Mouse (Mus musculus): Measurements from ENCODE around the gene Ndufaf8. TPM values are rescaled to one million over a fixed set of nuclear protein-coding genes. Genes with fewer than 3 reads are reported as not detected.

Gene Ndufaf8
- polyA plus RNA-seq, 1 experiment from 2014 or later = 48.9 TPM

DNA sequence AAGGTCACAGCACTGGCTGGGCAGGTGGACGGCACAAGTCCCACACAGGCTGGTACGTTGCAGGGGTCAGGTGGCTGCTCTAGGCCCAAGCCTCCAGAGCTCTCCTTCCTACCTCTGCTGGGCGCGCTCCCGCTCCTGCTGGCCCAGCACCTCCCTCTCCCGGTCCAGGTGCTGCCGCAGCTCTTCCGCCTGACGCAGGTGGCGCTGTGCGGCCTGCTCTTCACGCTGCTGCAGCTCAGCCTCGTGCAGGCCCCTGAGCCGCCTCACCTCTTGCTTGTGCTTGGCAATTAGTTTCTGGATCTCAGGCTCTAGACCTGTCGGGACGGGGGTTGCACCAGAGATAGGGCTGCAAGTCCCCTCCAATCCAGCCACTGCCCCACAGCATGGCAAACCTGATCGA lies 30.9 kb upstream of the Ndufaf8 start:
- H3K4me2 ChIP-seq (replicated peaks) = no peak overlapping the region
- H3K4me1 ChIP-seq = peaks cover 7% of the 10 kb centered on the region
- H3K27me3 ChIP-seq (replicated peaks) = no peaks in the 10 kb centered on the region
- no peak overlapping the region for H3K27ac ChIP-seq
- no peak for ATAC-seq (ENCODE audit: low FRiP score, low read depth)
- WGBS = 55% methylated on average over 17 of the region's 17 CpGs
- peaks cover 94% of the 10 kb centered on the region for H3K36me3 ChIP-seq
- H3K9me3 ChIP-seq = no peaks in the 10 kb centered on the region
- H3K4me3 ChIP-seq = no peak overlapping the region
- H3K9ac ChIP-seq = 0 out of 2 replicates have a peak overlapping the region, but pooled peaks have one; percentile 29

DNA sequence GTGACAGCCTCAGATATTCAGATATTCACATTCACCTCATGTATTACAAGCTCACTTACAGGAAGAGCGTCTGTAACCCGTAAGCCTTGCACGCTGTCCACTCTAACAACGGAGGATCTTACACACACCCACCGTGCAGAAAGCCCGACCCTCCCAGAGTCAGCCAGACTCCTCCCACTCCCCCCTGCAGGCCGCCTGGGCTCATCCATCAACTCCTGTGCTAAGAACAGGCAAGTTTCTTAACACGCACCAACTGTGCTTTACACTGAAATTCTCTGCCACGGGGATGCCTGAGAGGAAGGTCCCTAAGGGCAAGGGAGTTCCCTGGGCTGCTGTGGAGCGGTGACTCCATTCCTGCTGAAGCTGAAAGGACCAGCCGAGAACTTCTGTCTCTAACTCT lies 29.5 kb upstream of the Ndufaf8 start:
- no peak overlapping the region for H3K4me3 ChIP-seq
- peak overlapping the region; percentile 13; the same call in 1 of the 2 replicates for H3K9ac ChIP-seq
- H3K36me3 ChIP-seq = peaks cover 94% of the 10 kb centered on the region
- no peak for ATAC-seq (ENCODE audit: low FRiP score, low read depth)
- H3K4me2 ChIP-seq (replicated peaks) = no peak overlapping the region; the same call in 1 of the 2 replicates
- 20% methylated on average over 11 of the region's 11 CpGs for WGBS
- H3K4me1 ChIP-seq = peaks cover 7% of the 10 kb centered on the region
- no peaks in the 10 kb centered on the region for H3K27me3 ChIP-seq (replicated peaks)
- no peak overlapping the region for H3K27ac ChIP-seq
- no peaks in the 10 kb centered on the region for H3K9me3 ChIP-seq

DNA sequence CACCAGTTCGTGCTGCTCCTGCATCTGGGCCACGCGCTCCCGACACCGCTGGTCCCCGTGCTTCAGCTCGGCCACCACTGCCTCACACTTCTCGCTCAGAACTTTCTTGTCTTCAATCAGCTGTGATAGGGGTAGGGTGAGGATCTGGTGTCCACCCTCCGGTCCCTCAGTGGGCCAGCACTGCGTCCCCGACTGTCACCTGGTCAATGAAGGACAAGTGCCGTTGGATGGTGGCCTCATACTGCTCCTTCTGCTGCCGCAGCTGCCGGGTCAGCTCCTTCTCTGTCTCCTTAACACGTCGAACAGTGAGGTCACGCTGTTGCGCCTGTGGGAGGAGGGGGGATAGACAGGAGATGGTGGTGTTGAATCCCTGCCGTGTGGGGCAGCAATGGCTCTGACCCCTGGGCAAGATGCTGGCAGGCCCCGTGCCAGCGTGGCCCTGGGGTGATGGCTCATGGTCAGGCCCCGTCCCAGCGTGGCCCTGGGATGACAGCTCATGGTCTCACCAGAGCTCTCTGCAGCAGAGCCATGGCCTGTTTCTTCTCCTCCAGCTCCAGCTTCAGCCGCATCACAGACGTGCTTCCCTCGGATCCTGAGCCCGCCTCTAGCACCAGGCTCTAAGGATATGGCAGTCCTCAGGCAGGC lies 28.3 kb upstream of the Ndufaf8 start:
- peaks cover 14% of the 10 kb centered on the region for H3K4me1 ChIP-seq
- H3K4me3 ChIP-seq = no peak overlapping the region

DNA sequence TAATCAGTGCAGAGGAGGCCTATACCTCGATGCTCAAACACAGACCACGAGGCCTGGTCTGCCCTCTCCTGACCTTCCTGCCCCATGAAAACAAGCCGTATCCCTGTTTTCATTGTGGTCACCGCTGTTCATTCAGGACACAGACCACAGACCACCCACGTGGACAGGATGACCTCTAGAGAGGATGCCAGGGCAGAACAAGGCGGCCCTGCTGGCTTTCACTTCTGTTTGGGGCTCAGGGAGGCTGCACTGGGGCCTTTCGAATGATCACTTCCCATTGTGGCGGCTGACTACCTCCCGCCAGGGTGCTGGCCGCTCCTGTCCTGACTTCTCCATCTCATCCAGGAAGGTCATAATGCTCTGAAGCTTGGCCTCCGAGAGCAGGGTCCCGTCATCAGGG lies 27.7 kb upstream of the Ndufaf8 start:
- no peak overlapping the region for H3K4me2 ChIP-seq (replicated peaks)
- H3K4me1 ChIP-seq = peaks cover 14% of the 10 kb centered on the region
- WGBS = 19% methylated on average over 12 of the region's 12 CpGs
- H3K9ac ChIP-seq = 0 out of 2 replicates have a peak overlapping the region, but pooled peaks have one; percentile 13
- H3K27ac ChIP-seq = no peak overlapping the region
- peaks cover 95% of the 10 kb centered on the region for H3K36me3 ChIP-seq
- no peak for ATAC-seq (ENCODE audit: low FRiP score, low read depth)
- no peaks in the 10 kb centered on the region for H3K27me3 ChIP-seq (replicated peaks)
- H3K9me3 ChIP-seq = no peaks in the 10 kb centered on the region
- no peak overlapping the region for H3K4me3 ChIP-seq

More for the DNA sequence above, 28.3 kb upstream of the Ndufaf8 start:
- Histone ChIP-seq H3K27me3 (replicated peaks) (no peaks in the 10 kb centered on the region), H3K4me2 (replicated peaks) (no peak overlapping the region), H3K36me3 (peaks cover 94% of the 10 kb centered on the region), H3K27ac (no peak overlapping the region), H3K9me3 (no peaks in the 10 kb centered on the region), H3K9ac (no peak overlapping the region)
- no peak for ATAC-seq (ENCODE audit: low FRiP score, low read depth)
- WGBS = 82% methylated on average over 26 of the region's 27 CpGs

DNA sequence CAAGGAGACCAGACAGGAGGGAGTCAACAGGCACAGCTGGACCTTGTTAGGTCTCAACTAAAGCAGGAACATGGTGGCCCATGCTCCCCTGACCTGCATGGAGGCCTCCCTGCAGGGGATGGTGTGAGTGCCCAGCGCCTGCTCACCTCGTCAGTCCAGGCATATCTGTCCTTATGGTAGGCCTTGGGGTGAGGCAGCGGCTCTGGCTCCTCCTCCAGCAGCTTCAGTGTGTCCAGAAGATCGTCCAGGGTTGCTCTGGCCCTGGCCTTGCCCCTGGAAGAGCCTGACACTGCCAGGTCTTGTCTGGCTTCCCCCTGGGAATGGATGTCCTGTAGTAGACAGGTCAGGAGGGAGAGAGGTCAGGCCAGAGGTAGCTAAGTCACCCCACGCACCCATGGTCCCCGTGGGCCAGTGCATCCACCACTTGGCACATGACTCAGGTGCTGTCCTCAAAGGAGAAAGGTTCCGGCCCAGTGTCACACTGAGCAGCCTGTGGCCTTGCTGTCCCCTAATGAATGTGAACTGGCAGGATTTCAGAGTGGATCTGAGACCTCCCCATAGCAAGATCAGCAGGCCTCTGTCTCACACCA lies 26.9 kb upstream of the Ndufaf8 start:
- H3K27ac ChIP-seq = no peak overlapping the region
- WGBS = 78% methylated on average over 7 of the region's 7 CpGs
- no peak overlapping the region for H3K4me2 ChIP-seq (replicated peaks)
- peaks cover 95% of the 10 kb centered on the region for H3K36me3 ChIP-seq
- H3K9me3 ChIP-seq = no peaks in the 10 kb centered on the region
- no peak overlapping the region for H3K4me3 ChIP-seq
- H3K9ac ChIP-seq = no peak overlapping the region
- no peak for ATAC-seq (ENCODE audit: low FRiP score, low read depth)
- H3K27me3 ChIP-seq (replicated peaks) = no peaks in the 10 kb centered on the region
- H3K4me1 ChIP-seq = peaks cover 14% of the 10 kb centered on the region

DNA sequence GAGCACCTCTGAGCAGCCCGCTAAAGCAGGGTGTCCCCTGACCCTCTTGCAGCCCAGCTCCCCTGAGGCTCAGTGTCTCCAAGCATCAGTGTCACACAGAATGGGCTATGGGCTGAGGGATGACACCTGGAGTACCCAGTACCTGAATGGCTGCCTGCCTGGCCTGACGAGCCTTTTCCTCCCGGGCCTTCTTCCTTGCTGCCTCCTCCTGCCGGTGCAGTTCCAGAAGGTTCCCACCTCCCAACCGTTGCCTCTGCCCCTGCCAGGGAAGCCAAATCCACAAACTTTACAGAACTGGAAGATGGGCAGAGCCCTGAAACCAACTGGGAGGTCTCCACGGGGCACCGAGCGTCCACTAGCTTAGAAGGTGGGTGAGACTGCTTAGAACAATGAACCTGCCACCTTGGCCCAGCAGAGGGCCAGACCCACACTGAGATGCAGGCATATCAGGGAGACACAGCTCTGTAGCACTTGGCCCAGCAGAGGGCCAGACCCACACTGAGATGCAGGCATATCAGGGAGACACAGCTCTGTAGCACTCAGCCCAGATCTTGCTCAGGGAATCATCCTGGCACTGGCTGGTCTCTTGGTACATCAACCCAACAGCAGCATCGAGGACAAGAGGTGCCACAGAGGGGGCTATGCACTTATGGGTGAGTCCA lies 25.6 kb upstream of the Ndufaf8 start:
- Histone ChIP-seq H3K9ac (no peak overlapping the region), H3K36me3 (peaks cover 93% of the 10 kb centered on the region), H3K27me3 (replicated peaks) (no peaks in the 10 kb centered on the region), H3K9me3 (no peaks in the 10 kb centered on the region), H3K27ac (no peak overlapping the region), H3K4me3 (no peak overlapping the region), H3K4me1 (peaks cover 14% of the 10 kb centered on the region), H3K4me2 (replicated peaks) (no peak overlapping the region)
- WGBS = 93% methylated on average over 9 of the region's 9 CpGs
- ATAC-seq (ENCODE audit: low FRiP score, low read depth) = no peak

DNA sequence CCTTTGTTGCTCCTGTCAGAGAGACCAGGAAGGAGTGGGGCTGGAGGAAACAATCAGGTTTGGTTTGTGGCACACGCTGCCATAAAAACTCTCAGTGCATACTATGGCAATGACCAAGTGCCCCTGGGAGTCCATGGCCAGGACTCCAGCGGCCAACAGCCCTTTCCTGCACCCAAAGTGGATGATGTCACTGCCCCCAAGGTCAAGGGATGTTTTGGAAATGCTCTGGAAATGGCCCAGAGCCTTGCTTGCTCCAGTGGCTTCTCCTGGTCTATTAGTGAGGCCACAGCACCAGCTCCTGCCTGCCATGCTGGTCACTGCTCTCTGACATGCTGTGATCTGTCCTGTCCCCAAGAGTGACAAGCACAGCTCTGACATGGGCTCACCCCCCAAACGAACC lies 22.5 kb upstream of the Ndufaf8 start:
- Histone ChIP-seq H3K4me3 (no peak overlapping the region), H3K27me3 (replicated peaks) (no peaks in the 10 kb centered on the region), H3K36me3 (peaks cover 92% of the 10 kb centered on the region), H3K4me1 (0 out of 2 replicates have a peak, but pooled peaks cover 7% of the 10 kb centered on the region), H3K27ac (no peak overlapping the region), H3K9ac (no peak overlapping the region), H3K9me3 (no peaks in the 10 kb centered on the region), H3K4me2 (replicated peaks) (no peak overlapping the region)
- no peak for ATAC-seq (ENCODE audit: low FRiP score, low read depth)
- WGBS = 80% methylated on average over 3 of the region's 3 CpGs

DNA sequence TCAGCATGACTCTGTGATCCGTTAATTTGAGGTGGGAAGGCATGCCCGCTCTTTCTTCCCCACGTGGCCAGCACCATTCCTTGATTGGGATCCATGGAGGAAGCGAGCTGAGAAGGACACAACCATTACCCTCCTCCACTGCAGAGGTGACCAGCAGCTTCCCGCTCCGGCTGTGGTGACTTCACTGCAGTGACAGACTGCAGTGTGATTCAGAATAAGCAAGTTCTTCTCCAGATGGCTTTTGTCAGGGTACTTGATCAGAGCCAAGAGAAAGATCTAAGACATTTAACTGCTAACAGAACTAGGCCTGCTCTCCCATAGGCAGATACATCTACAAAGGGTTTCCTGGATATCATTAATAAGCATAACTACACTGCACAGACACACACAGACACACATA lies 18.4 kb upstream of the Ndufaf8 start:
- Histone ChIP-seq H3K27ac (no peak overlapping the region), H3K27me3 (replicated peaks) (no peaks in the 10 kb centered on the region), H3K9me3 (no peaks in the 10 kb centered on the region), H3K4me2 (replicated peaks) (no peak overlapping the region), H3K9ac (no peak overlapping the region), H3K4me3 (no peak overlapping the region), H3K4me1 (peaks cover 4% of the 10 kb centered on the region), H3K36me3 (peaks cover 78% of the 10 kb centered on the region)
- ATAC-seq (ENCODE audit: low FRiP score, low read depth) = no peak
- 93% methylated on average over 6 of the region's 6 CpGs for WGBS

DNA sequence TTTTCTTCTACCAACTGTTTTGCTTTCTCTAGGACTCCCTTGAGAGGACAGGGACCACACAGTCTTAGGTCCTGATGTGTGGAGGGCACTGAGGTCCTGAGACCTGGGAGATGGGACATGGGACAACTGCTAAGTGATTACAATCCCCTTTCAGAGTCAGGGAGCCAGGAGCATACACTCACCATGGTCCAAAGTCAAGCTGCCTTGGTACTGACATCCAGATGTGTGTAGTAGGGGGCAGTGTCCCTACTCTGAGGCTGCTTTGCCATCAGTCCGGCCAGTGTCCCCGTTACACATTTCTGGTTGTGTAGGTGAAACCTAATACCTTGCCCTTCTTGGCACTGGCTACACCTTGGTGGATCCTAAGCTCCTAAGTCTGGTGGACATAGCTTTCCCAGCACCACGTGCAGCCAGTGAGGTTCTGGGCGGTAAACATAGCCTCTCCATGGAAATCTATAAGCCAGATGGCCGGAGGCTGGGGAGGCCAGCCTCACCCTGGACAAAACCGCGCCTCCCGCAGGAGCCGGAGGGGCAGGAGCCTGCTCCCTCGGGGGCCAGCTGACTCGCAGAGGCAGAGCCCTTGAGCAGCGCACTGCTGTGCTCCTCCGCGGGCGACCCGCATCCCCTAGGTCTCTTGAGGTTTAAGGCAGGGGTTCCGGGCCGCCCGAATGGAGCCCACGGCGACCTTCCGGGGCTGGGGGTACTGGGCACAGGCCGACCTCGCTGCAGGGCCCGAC lies 12.7 kb upstream of the Ndufaf8 start:
- under 1% methylated on average over 25 of the region's 25 CpGs for WGBS
- Histone ChIP-seq H3K27ac (peak overlapping the region; percentile 72), H3K27me3 (replicated peaks) (no peaks in the 10 kb centered on the region), H3K36me3 (peaks cover 37% of the 10 kb centered on the region), H3K4me3 (peak overlapping the region; percentile 95), H3K4me2 (replicated peaks) (peak overlapping the region; percentile 93), H3K9me3 (no peaks in the 10 kb centered on the region), H3K4me1 (peaks cover 17% of the 10 kb centered on the region), H3K9ac (peak overlapping the region; percentile 99)
- peak; percentile 59 for ATAC-seq (ENCODE audit: low FRiP score, low read depth)

DNA sequence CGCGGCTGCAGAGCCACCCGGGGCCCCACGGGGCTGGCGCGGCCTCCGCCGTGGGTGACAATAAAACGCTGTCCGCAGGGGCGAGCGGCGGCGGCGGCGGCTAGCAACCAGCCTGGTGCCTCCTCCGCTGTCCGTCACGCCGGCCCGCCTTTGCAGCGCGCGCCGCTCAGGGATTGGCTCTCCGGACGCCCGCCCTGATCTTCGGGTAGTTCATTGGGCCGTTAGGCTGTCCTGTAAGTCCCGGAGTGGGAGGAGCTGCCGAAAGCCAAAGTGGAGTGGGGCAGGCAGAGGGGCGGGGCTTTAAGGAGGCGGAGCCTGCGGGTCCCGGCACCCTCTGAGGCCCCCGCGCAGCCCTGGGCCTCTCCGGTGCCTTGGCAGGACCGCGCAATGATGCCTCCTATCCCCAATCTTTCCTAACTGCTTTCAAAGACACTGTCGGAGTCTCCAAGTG lies 12.0 kb upstream of the Ndufaf8 start, which contains the start of gene Cep131:
Cep131 (minus strand) TSS at position 126 of the 451 bp plus-strand sequence.
- WGBS = under 1% methylated on average over 42 of the region's 42 CpGs
- H3K36me3 ChIP-seq = peaks cover 40% of the 10 kb centered on the region
- peak within 1 kb of the TSS; percentile 72 for H3K27ac ChIP-seq
- H3K9ac ChIP-seq = peak within 1 kb of the TSS; percentile 99
- no peaks in the 10 kb centered on the region for H3K27me3 ChIP-seq (replicated peaks)
- peak; percentile 98 for ATAC-seq (ENCODE audit: low FRiP score, low read depth)
- H3K9me3 ChIP-seq = no peaks in the 10 kb centered on the region
- H3K4me2 ChIP-seq (replicated peaks) = peak within 1 kb of the TSS; percentile 93
- H3K4me1 ChIP-seq = peaks cover 17% of the 10 kb centered on the region
- peak within 1 kb of the TSS; percentile 95 for H3K4me3 ChIP-seq

DNA sequence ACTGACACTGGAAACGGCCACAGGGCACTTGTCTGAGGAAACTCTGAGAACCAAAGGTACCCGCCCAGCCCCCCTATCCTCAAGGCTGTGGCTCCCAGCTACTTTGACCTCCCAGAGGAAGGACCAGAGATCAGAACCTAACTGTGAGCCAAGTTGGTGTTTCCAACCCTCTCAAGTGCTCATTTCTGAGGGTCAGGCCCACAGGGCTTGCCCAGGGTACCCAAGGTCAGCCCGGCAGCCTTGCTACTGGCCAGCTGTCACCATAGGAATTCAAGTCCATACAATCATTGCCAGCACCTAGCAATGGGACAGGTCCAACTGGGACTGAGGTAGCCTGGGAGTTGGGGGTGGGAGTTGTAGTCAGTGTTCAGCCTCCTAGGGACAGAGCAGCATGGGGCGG lies 8.1 kb upstream of the Ndufaf8 start:
- ATAC-seq (ENCODE audit: low FRiP score, low read depth) = no peak
- H3K9ac ChIP-seq = no peak overlapping the region
- no peak overlapping the region for H3K27ac ChIP-seq
- peaks cover 54% of the 10 kb centered on the region for H3K36me3 ChIP-seq
- 93% methylated on average over 4 of the region's 4 CpGs for WGBS
- H3K27me3 ChIP-seq (replicated peaks) = no peaks in the 10 kb centered on the region
- peaks cover 10% of the 10 kb centered on the region for H3K4me1 ChIP-seq
- H3K9me3 ChIP-seq = no peaks in the 10 kb centered on the region
- H3K4me3 ChIP-seq = no peak overlapping the region
- H3K4me2 ChIP-seq (replicated peaks) = no peak overlapping the region

Measured in neural tube, embryonic 12.5 days (tissue).